Mouse (Mus musculus) stomach, embryonic 14.5 days (tissue): ENCODE measurements at regions not wholly inside any gene's neighbourhood (a gene's known extent, or its start where the extent isn't known, plus 50 kb on each side); places are given as distances from the start of the nearest gene placed in this dataset.

ENCODE experiments used
- ATAC-seq: fragments of 200-750 bp; cut with Nextera tagmentation; 2 replicates; pipeline ENCODE4 v1.8.0; 2017; ENCODE audit warnings: low read depth, moderate TSS enrichment; ENCODE audit not compliant: insufficient number of reproducible peaks, insufficient read depth, low FRiP score
- H3K27ac ChIP-seq: fragments of 300-500 bp; sonication (generic); 2 replicates; pipeline ENCODE4 v1.5.1; 2014; ENCODE audit warnings: mild to moderate bottlenecking, low read length, moderate library complexity, mixed read lengths
- H3K27me3 ChIP-seq: fragments of 300-500 bp; sonication (generic); 2 replicates; pipeline ENCODE4 v1.6.1; 2014; ENCODE audit warnings: low read length, control low read depth, mixed read lengths; ENCODE audit not compliant: control insufficient read depth, insufficient read depth
- H3K36me3 ChIP-seq: fragments of 300-500 bp; sonication (generic); 2 replicates; pipeline ENCODE4 v1.6.1; 2014; ENCODE audit warnings: mild to moderate bottlenecking, control low read depth, low read length, moderate library complexity, mixed read lengths; ENCODE audit not compliant: control insufficient read depth, insufficient read depth
- H3K4me1 ChIP-seq: fragments of 300-500 bp; sonication (generic); 2 replicates; pipeline ENCODE4 v1.6.1; 2014; ENCODE audit warnings: low read length, control low read depth, mixed read lengths; ENCODE audit not compliant: control insufficient read depth, insufficient read depth
- H3K4me2 ChIP-seq: fragments of 300-500 bp; sonication (generic); replicated peaks from 2 replicates; pipeline ENCODE4 v1.6.1; 2014; ENCODE audit warnings: low read depth, low read length, control low read depth
- H3K4me3 ChIP-seq: fragments of 300-500 bp; sonication (generic); 2 replicates; pipeline ENCODE4 v1.5.1; 2014; ENCODE audit warnings: low read depth, low read length, control low read depth
- H3K9ac ChIP-seq: fragments of 300-500 bp; sonication (generic); replicated peaks from 2 replicates; pipeline ENCODE4 v1.6.1; 2014; ENCODE audit warnings: low read depth, mild to moderate bottlenecking, control low read depth, low read length, moderate library complexity, mixed read lengths
- H3K9me3 ChIP-seq: fragments of 300-500 bp; sonication (generic); 2 replicates; pipeline ENCODE4 v1.6.1; 2016; ENCODE audit warnings: low read depth, low read length, control low read depth; ENCODE audit not compliant: control insufficient read depth
- WGBS: fragments of 180-500 bp; shearing (Covaris S2); extraction: QIAGEN DNeasy Blood & Tissue Kit; methylation state at CpG from one replicate; pipeline ENCODE4 v1.1.7; 2014; 5-methylcytosine and 5-hydroxymethylcytosine counted together

- ATAC-seq = no peak
- H3K4me3 ChIP-seq = no peak overlapping the region
- H3K9me3 ChIP-seq = no peaks in the 10 kb centered on the region
- no peak overlapping the region for H3K9ac ChIP-seq
- H3K36me3 ChIP-seq = no peaks in the 10 kb centered on the region
- 63% methylated on average over 4 of the region's 4 CpGs for WGBS
- H3K27ac ChIP-seq = no peak overlapping the region
- H3K4me2 ChIP-seq = no peak overlapping the region
- H3K4me1 ChIP-seq = no peaks in the 10 kb centered on the region
- H3K27me3 ChIP-seq = no peaks in the 10 kb centered on the region
Observed at GRCm38 (mm10) chr19:54324991-54325390, 281.0 kb downstream of the Adra2a start.

- H3K4me2 ChIP-seq = no peak overlapping the region
- H3K9ac ChIP-seq = no peak overlapping the region
- H3K4me1 ChIP-seq = no peaks in the 10 kb centered on the region
- H3K9me3 ChIP-seq = peaks cover 4% of the 10 kb centered on the region; the same call in 1 of the 2 replicates
- WGBS = 89% methylated on average over 1 of the region's 1 CpGs
- no peaks in the 10 kb centered on the region for H3K36me3 ChIP-seq
- H3K4me3 ChIP-seq = no peak overlapping the region
- no peak overlapping the region for H3K27ac ChIP-seq
- no peaks in the 10 kb centered on the region for H3K27me3 ChIP-seq
- no peak for ATAC-seq
Observed at GRCm38 (mm10) chr19:54332140-54332539, 288.2 kb downstream of the Adra2a start.

- H3K4me3 ChIP-seq = no peak overlapping the region
- H3K36me3 ChIP-seq = no peaks in the 10 kb centered on the region
- H3K27ac ChIP-seq = no peak overlapping the region
- H3K4me1 ChIP-seq = no peaks in the 10 kb centered on the region
- no peak overlapping the region for H3K9ac ChIP-seq
- H3K9me3 ChIP-seq = no peaks in the 10 kb centered on the region
- no peak overlapping the region for H3K4me2 ChIP-seq
- 78% methylated on average over 2 of the region's 2 CpGs for WGBS
- no peaks in the 10 kb centered on the region for H3K27me3 ChIP-seq
- no peak for ATAC-seq
Observed at GRCm38 (mm10) chr19:54340778-54341291, 296.9 kb downstream of the Adra2a start.

- no peaks in the 10 kb centered on the region for H3K36me3 ChIP-seq
- 83% methylated on average over 7 of the region's 7 CpGs for WGBS
- no peak overlapping the region for H3K4me3 ChIP-seq
- ATAC-seq = no peak
- no peak overlapping the region for H3K27ac ChIP-seq
- no peaks in the 10 kb centered on the region for H3K4me1 ChIP-seq
- H3K9me3 ChIP-seq = no peaks in the 10 kb centered on the region
- H3K27me3 ChIP-seq = no peaks in the 10 kb centered on the region
- no peak overlapping the region for H3K9ac ChIP-seq
- no peak overlapping the region for H3K4me2 ChIP-seq
Observed at GRCm38 (mm10) chr19:54359731-54360130, 315.8 kb downstream of the Adra2a start.

GRCm38 (mm10) chr19:54360660-54361059, 316.7 kb downstream of the Adra2a start:
- Histone ChIP-seq H3K27me3 (no peaks in the 10 kb centered on the region), H3K36me3 (no peaks in the 10 kb centered on the region), H3K4me2 (no peak overlapping the region), H3K4me1 (no peaks in the 10 kb centered on the region), H3K4me3 (no peak overlapping the region), H3K9ac (no peak overlapping the region), H3K9me3 (no peaks in the 10 kb centered on the region), H3K27ac (no peak overlapping the region)
- 85% methylated on average over 3 of the region's 3 CpGs for WGBS
- ATAC-seq = no peak

GRCm38 (mm10) chr19:54385101-54385500, 341.1 kb downstream of the Adra2a start:
- no peak overlapping the region for H3K27ac ChIP-seq
- no peaks in the 10 kb centered on the region for H3K27me3 ChIP-seq
- no peaks in the 10 kb centered on the region for H3K36me3 ChIP-seq
- no peaks in the 10 kb centered on the region for H3K9me3 ChIP-seq
- H3K9ac ChIP-seq = no peak overlapping the region
- H3K4me3 ChIP-seq = no peak overlapping the region
- no peak for ATAC-seq
- no peak overlapping the region for H3K4me2 ChIP-seq
- no peaks in the 10 kb centered on the region for H3K4me1 ChIP-seq

GRCm38 (mm10) chr19:54391406-54391805, 347.5 kb downstream of the Adra2a start:
- no peaks in the 10 kb centered on the region for H3K27me3 ChIP-seq
- no peak overlapping the region for H3K9ac ChIP-seq
- no peaks in the 10 kb centered on the region for H3K36me3 ChIP-seq
- no peak overlapping the region for H3K27ac ChIP-seq
- WGBS = 75% methylated on average over 6 of the region's 6 CpGs
- H3K4me2 ChIP-seq = no peak overlapping the region
- H3K4me3 ChIP-seq = no peak overlapping the region
- no peak for ATAC-seq
- H3K4me1 ChIP-seq = no peaks in the 10 kb centered on the region
- no peaks in the 10 kb centered on the region for H3K9me3 ChIP-seq

- no peaks in the 10 kb centered on the region for H3K36me3 ChIP-seq
- 21% methylated on average over 7 of the region's 7 CpGs for WGBS
- no peak overlapping the region for H3K9ac ChIP-seq
- H3K4me1 ChIP-seq = no peaks in the 10 kb centered on the region
- no peak overlapping the region for H3K27ac ChIP-seq
- H3K27me3 ChIP-seq = no peaks in the 10 kb centered on the region
- ATAC-seq = no peak
- no peak overlapping the region for H3K4me2 ChIP-seq
- no peaks in the 10 kb centered on the region for H3K9me3 ChIP-seq
- no peak overlapping the region for H3K4me3 ChIP-seq
Observed at GRCm38 (mm10) chr19:54399651-54400050, 355.7 kb downstream of the Adra2a start.

- ATAC-seq = no peak
- Histone ChIP-seq H3K4me1 (no peaks in the 10 kb centered on the region), H3K9ac (no peak overlapping the region), H3K27me3 (no peaks in the 10 kb centered on the region), H3K36me3 (no peaks in the 10 kb centered on the region), H3K4me2 (no peak overlapping the region), H3K4me3 (no peak overlapping the region), H3K27ac (no peak overlapping the region), H3K9me3 (no peaks in the 10 kb centered on the region)
- WGBS = 88% methylated on average over 4 of the region's 4 CpGs
Observed at GRCm38 (mm10) chr19:54407904-54408303, 364.0 kb downstream of the Adra2a start.
